Mouse (Mus musculus) megakaryocyte, embryonic 14.5 days (primary cell): Measurements from ENCODE around the gene Cldn12.

Source experiments
- FLI1 ChIP-seq: IDR thresholded peaks from 2 replicates; pipeline ENCODE4 v1.6.1; 2012; ENCODE audit warnings: low read length, inconsistent platforms, mixed read lengths
- GATA1 ChIP-seq: IDR thresholded peaks from 3 replicates; pipeline ENCODE4 v1.6.1; 2012; ENCODE audit warnings: mixed read lengths, low read length, inconsistent platforms, borderline replicate concordance

DNA sequence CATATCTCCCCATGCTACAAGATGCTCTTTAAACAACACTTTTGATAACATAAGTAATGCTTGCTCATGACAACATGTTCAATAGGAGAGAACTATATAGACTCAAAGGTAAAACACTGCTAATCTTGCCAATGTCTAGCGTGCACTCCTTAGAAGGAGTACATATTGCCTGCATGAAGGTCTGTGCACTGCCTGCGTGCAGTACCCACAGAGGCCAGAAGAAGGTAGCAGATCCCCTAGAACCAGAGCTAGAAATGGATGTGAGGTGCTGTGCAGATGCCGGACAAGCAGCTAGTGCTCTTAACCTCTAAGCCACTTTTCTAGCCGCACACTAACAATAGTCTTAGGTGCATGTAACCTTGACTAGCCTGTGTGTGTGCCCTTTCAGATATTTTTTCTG, 22.6 kb downstream of the Cldn12 start:
- TF ChIP-seq GATA1 (no peak), FLI1 (no peak)
